Mouse (Mus musculus): ENCODE measurements at regions not wholly inside any gene's neighbourhood (a gene's known extent, or its start where the extent isn't known, plus 50 kb on each side); places are given as distances from the start of the nearest gene placed in this dataset.

DNA sequence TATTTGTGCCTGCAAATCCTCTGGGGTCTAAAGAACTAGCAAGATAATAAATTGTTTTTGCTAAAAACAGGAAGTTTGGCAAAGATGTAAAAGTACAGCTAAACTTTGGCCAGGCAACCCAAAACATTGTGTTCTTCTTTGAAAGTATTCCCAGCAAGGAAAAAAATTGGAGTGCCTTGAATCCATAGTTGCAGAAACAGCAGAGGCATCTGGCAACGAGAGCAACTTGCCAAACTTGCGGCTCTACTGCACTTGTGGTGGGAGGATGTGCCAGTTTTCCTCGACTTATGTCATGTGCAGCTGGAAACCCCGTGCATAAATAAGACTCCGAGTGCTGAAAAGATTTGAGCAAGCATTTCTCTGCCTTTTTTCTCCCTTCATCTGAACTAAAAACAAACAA lies 185.2 kb upstream of the Meis1 start:
- TF ChIP-seq CTCF (conservative IDR thresholded peaks at IDR 0.05; ENCODE audit: low read length) (no peak), NANOG (IDR thresholded peaks at IDR 0.05; ENCODE audit: borderline replicate concordance, low read length) (no peak), POU5F1 (IDR thresholded peaks at IDR 0.05; ENCODE audit: borderline replicate concordance, low read length) (no peak)

All from E14TG2a.4 (cell line).